Mouse (Mus musculus) neural tube, embryonic 15.5 days (tissue): ENCODE measurements at regions not wholly inside any gene's neighbourhood (a gene's known extent, or its start where the extent isn't known, plus 50 kb on each side); places are given as distances from the start of the nearest gene placed in this dataset.

ENCODE experiments used
- ATAC-seq: fragments of 200-750 bp; cut with Nextera tagmentation; 2 replicates; pipeline ENCODE4 v1.8.0; 2017; ENCODE audit warnings: mild to moderate bottlenecking, moderate TSS enrichment, moderate library complexity; ENCODE audit not compliant: low FRiP score
- H3K27ac ChIP-seq: fragments of 300-500 bp; sonication (generic); replicated peaks from 2 replicates; pipeline ENCODE4 v1.5.1; 2015; ENCODE audit warnings: mild to moderate bottlenecking, inconsistent platforms
- H3K27me3 ChIP-seq: fragments of 300-500 bp; sonication (generic); replicated peaks from 2 replicates; pipeline ENCODE4 v1.6.1; 2015; ENCODE audit warnings: inconsistent platforms
- H3K36me3 ChIP-seq: fragments of 300-500 bp; sonication (generic); 2 replicates; pipeline ENCODE4 v1.6.1; 2015; ENCODE audit warnings: inconsistent platforms
- H3K4me1 ChIP-seq: fragments of 300-500 bp; sonication (generic); 2 replicates; pipeline ENCODE4 v1.6.1; 2015; ENCODE audit warnings: inconsistent platforms
- H3K4me2 ChIP-seq: fragments of 300-500 bp; sonication (generic); 2 replicates; pipeline ENCODE4 v1.6.1; 2015; ENCODE audit warnings: inconsistent platforms, mild to moderate bottlenecking, moderate library complexity
- H3K4me3 ChIP-seq: fragments of 300-500 bp; sonication (generic); replicated peaks from 2 replicates; pipeline ENCODE4 v1.5.1; 2015; ENCODE audit warnings: mild to moderate bottlenecking, inconsistent platforms
- H3K9ac ChIP-seq: fragments of 300-500 bp; sonication (generic); replicated peaks from 2 replicates; pipeline ENCODE4 v1.6.1; 2015; ENCODE audit warnings: mild to moderate bottlenecking, inconsistent platforms
- H3K9me3 ChIP-seq: fragments of 300-500 bp; sonication (generic); replicated peaks from 2 replicates; pipeline ENCODE4 v1.6.1; 2016; ENCODE audit warnings: inconsistent platforms
- WGBS: fragments of 180-500 bp; shearing (Covaris S2); methylation state at CpG from one replicate; pipeline ENCODE4 v1.1.7; 2015; ENCODE audit warnings: mixed read lengths; 5-methylcytosine and 5-hydroxymethylcytosine counted together

- no peak overlapping the region for H3K27ac ChIP-seq
Measured at GRCm38 (mm10) chr1:169872865-169873264, 55.6 kb upstream of the Ccdc190 start.

GRCm38 (mm10) chr1:169868636-169869035, 59.8 kb upstream of the Ccdc190 start:
- Histone ChIP-seq H3K36me3 (no peaks in the 10 kb centered on the region), H3K9ac (no peak overlapping the region), H3K4me3 (no peak overlapping the region), H3K4me2 (no peak overlapping the region), H3K4me1 (no peaks in the 10 kb centered on the region), H3K27me3 (no peaks in the 10 kb centered on the region), H3K27ac (no peak overlapping the region), H3K9me3 (no peaks in the 10 kb centered on the region)
- ATAC-seq = no peak
- WGBS = 85% methylated on average over 3 of the region's 3 CpGs

More at GRCm38 (mm10) chr1:169872865-169873264, 55.6 kb upstream of the Ccdc190 start:
- Histone ChIP-seq H3K27me3 (no peaks in the 10 kb centered on the region), H3K4me1 (no peaks in the 10 kb centered on the region), H3K9me3 (no peaks in the 10 kb centered on the region), H3K9ac (no peak overlapping the region), H3K4me3 (no peak overlapping the region), H3K4me2 (no peak overlapping the region), H3K36me3 (no peaks in the 10 kb centered on the region)
- no peak for ATAC-seq
- WGBS = 23% methylated on average over 3 of the region's 3 CpGs

GRCm38 (mm10) chr1:169867453-169867852, 61.0 kb upstream of the Ccdc190 start:
- WGBS = 48% methylated on average over 3 of the region's 3 CpGs

DNA sequence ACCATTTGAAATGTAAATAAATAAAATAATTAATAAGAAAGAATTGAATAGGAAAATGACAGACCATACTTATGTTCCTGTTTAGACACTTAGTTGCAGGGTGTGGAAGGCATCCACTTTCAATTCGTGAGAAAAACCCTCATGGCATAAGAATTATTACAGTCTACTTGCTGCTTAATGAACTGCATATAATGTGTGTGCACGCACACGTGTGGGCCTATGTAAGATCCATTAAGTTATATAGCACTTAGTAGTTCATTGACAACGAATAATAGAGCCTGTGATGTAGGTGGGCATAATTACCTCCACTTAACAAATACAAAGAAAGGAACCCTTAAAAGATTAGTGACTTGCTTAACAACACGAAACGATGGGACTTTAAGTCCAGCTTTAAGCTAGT, 61.6 kb upstream of the Ccdc190 start:
- WGBS = 20% methylated on average over 6 of the region's 6 CpGs
- H3K9me3 ChIP-seq = no peaks in the 10 kb centered on the region
- no peaks in the 10 kb centered on the region for H3K36me3 ChIP-seq

More at GRCm38 (mm10) chr1:169867453-169867852, 61.0 kb upstream of the Ccdc190 start:
- H3K4me1 ChIP-seq = no peaks in the 10 kb centered on the region
- no peak overlapping the region for H3K9ac ChIP-seq
- no peak overlapping the region for H3K27ac ChIP-seq
- no peaks in the 10 kb centered on the region for H3K36me3 ChIP-seq
- no peaks in the 10 kb centered on the region for H3K27me3 ChIP-seq
- no peaks in the 10 kb centered on the region for H3K9me3 ChIP-seq
- H3K4me2 ChIP-seq = no peak overlapping the region
- ATAC-seq = no peak
- no peak overlapping the region for H3K4me3 ChIP-seq

GRCm38 (mm10) chr1:169859041-169859440, 69.4 kb upstream of the Ccdc190 start:
- no peak for ATAC-seq
- Histone ChIP-seq H3K4me3 (no peak overlapping the region), H3K9me3 (no peaks in the 10 kb centered on the region), H3K9ac (no peak overlapping the region), H3K4me2 (no peak overlapping the region), H3K36me3 (no peaks in the 10 kb centered on the region), H3K4me1 (no peaks in the 10 kb centered on the region), H3K27me3 (no peaks in the 10 kb centered on the region), H3K27ac (no peak overlapping the region)
- WGBS = 86% methylated on average over 3 of the region's 3 CpGs

More for the DNA sequence above, 61.6 kb upstream of the Ccdc190 start:
- Histone ChIP-seq H3K27me3 (no peaks in the 10 kb centered on the region), H3K4me2 (no peak overlapping the region), H3K9ac (no peak overlapping the region), H3K4me1 (no peaks in the 10 kb centered on the region), H3K27ac (no peak overlapping the region), H3K4me3 (no peak overlapping the region)
- no peak for ATAC-seq

GRCm38 (mm10) chr1:169851663-169852062, 76.8 kb upstream of the Ccdc190 start:
- 71% methylated on average over 4 of the region's 4 CpGs for WGBS
- no peaks in the 10 kb centered on the region for H3K27me3 ChIP-seq
- no peak overlapping the region for H3K27ac ChIP-seq
- H3K36me3 ChIP-seq = no peaks in the 10 kb centered on the region
- H3K9me3 ChIP-seq = no peaks in the 10 kb centered on the region
- ATAC-seq = no peak
- no peak overlapping the region for H3K9ac ChIP-seq
- no peak overlapping the region for H3K4me3 ChIP-seq
- H3K4me2 ChIP-seq = no peak overlapping the region
- H3K4me1 ChIP-seq = no peaks in the 10 kb centered on the region

DNA sequence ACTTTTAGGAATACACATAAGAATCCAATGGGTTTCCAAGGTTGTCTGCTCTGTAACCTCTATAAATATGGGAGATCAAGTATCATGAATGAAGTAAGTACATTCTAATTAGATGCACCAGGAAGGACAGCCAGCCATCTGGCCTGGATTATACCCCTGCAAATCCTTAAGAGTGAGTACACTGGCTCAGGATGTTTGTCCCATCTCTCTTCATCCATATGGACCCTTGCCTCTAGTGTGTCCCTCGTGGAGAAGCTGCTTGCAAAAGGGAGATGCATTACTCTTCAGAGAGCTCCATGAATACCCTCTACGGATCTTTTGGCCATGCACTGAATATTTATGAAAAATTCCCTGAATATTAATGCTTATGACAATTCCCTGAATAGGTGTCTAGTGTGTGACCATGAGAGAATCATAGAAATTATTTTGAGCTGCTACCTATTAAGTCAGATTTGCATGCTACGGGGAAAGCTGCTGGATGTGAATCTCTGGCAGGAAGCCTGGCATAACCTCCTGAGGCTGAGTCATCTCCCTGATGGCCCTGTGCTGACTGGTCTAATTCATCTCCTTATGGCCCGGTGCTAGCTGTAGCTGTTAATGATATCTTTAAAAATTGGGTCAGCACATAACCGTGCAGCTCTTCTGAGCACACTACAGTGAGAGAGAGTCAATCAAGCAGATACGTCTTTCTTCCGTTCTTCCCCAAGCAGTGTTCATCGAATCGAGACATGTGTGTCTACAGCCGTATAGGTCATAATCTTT, 80.0 kb upstream of the Ccdc190 start:
- Histone ChIP-seq H3K27me3 (no peaks in the 10 kb centered on the region), H3K27ac (no peak overlapping the region), H3K4me2 (no peak overlapping the region), H3K9ac (no peak overlapping the region), H3K9me3 (no peaks in the 10 kb centered on the region), H3K36me3 (no peaks in the 10 kb centered on the region), H3K4me3 (no peak overlapping the region), H3K4me1 (no peaks in the 10 kb centered on the region)
- no peak for ATAC-seq
- 57% methylated on average over 10 of the region's 10 CpGs for WGBS

DNA sequence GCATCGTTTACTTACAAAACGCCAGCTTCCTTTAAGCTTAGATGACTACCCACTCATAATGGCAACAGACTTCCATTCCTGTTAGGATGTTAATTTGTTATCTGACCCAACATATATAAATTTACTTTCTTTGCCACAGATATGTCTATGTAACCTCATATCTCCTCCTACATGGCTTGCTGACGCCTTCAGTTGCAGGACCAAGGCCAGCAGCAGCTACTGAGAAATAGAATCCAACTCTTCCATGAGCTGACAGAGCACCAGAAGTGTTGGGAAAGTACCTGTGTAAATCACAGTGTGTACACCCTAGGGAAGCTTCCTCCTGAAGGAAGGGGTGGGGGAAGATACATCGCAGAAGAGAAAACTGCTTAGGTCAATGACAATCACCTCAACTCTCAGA, 86.0 kb upstream of the Ccdc190 start:
- Histone ChIP-seq H3K27ac (no peak overlapping the region), H3K9ac (no peak overlapping the region), H3K4me2 (no peak overlapping the region), H3K4me3 (no peak overlapping the region), H3K27me3 (no peaks in the 10 kb centered on the region), H3K9me3 (no peaks in the 10 kb centered on the region), H3K36me3 (no peaks in the 10 kb centered on the region), H3K4me1 (no peaks in the 10 kb centered on the region)
- no peak for ATAC-seq
- 87% methylated on average over 4 of the region's 4 CpGs for WGBS

- Histone ChIP-seq H3K9ac (no peak overlapping the region), H3K9me3 (no peaks in the 10 kb centered on the region), H3K4me2 (no peak overlapping the region), H3K27ac (no peak overlapping the region), H3K36me3 (no peaks in the 10 kb centered on the region), H3K27me3 (no peaks in the 10 kb centered on the region), H3K4me1 (no peaks in the 10 kb centered on the region), H3K4me3 (no peak overlapping the region)
- WGBS = 77% methylated on average over 4 of the region's 4 CpGs
- ATAC-seq = no peak
Measured at GRCm38 (mm10) chr1:169840948-169841347, 87.5 kb upstream of the Ccdc190 start.

GRCm38 (mm10) chr1:169840056-169840728, 88.3 kb upstream of the Ccdc190 start:
- Histone ChIP-seq H3K4me3 (no peak overlapping the region), H3K27ac (no peak overlapping the region), H3K27me3 (no peaks in the 10 kb centered on the region), H3K4me1 (no peaks in the 10 kb centered on the region), H3K36me3 (no peaks in the 10 kb centered on the region), H3K4me2 (no peak overlapping the region), H3K9me3 (no peaks in the 10 kb centered on the region), H3K9ac (no peak overlapping the region)
- WGBS = 89% methylated on average over 6 of the region's 6 CpGs
- ATAC-seq = no peak

- Histone ChIP-seq H3K4me1 (no peaks in the 10 kb centered on the region), H3K4me2 (no peak overlapping the region), H3K9ac (no peak overlapping the region), H3K36me3 (no peaks in the 10 kb centered on the region), H3K27ac (no peak overlapping the region), H3K27me3 (no peaks in the 10 kb centered on the region), H3K9me3 (no peaks in the 10 kb centered on the region), H3K4me3 (no peak overlapping the region)
- 67% methylated on average over 6 of the region's 6 CpGs for WGBS
- no peak for ATAC-seq
Measured at GRCm38 (mm10) chr1:169833385-169833784, 85.9 kb upstream of the Rgs4 start.

DNA sequence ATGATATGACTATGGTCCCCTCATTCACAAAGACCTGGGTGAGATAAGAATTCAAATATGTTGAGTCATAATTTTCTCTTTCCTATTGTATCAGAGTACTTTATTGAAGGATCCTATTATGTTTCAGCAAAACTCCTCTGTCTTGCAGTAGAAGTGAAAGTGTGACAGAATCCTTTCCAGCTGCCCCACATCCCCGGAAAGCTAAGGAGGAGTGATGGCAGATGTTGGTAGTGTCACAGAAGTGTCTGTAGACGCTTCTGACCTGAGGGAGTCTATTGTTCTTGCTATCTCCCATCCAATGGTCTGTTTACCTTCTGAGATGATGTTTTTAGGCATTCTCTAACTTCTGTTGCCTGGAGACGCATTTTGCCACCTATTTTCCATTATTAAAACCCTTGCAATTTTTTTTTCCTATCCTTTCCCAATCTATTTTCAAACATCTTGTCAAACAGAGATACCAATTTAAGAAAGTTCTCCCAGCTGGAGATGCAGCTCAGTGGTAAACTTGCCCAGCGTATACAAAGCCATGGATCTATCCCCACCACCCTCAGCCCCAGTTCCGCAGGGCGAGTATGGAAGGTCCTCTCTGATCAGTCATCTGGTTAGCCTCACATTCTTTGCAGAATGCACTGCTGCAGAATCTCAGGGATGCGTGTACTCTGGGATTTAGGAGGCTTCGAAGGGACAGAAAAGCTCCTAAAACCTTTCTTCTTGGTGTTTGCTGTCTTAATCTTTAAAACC, 84.1 kb upstream of the Rgs4 start:
- Histone ChIP-seq H3K27ac (no peak overlapping the region), H3K4me1 (no peaks in the 10 kb centered on the region), H3K9me3 (no peaks in the 10 kb centered on the region), H3K9ac (no peak overlapping the region), H3K4me2 (no peak overlapping the region), H3K27me3 (no peaks in the 10 kb centered on the region), H3K4me3 (no peak overlapping the region), H3K36me3 (no peaks in the 10 kb centered on the region)
- ATAC-seq = no peak
- WGBS = 85% methylated on average over 8 of the region's 8 CpGs
